Mouse (Mus musculus): Measurements from ENCODE around the gene Arrdc2.

- TF ChIP-seq POLR2A (IDR thresholded peaks at IDR 0.05; ENCODE audit: low read depth, low read length) (no peak), CTCF (IDR thresholded peaks at IDR 0.05; ENCODE audit: extremely low read depth, insufficient read length, insufficient replicate concordance, low read depth, low read length) (no peak)
These were observed 38.4 kb downstream of the Arrdc2 start for GRCm38 (mm10) chr8:70801156-70801555.
